In the genomic region with DNA sequence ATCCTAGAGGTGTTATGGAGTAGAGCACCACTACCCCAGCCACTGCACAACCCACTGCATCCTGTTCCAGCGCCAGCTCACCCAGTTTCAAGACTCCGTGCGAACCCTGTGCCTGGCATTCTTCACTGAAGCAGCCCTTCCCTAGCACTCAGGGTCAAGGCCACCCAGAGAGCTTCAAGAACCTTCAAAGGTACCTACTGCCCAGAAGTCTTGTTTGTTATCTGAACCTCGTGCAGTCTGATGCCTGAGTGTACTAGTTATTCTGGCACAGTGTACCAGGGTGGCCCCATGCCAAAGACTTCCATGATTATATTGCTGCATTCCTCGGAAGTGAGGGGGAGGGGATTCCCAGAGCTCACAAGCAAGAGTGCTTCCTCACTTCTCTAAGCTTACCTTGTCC, we compare ENCODE assay signal across 9 mouse cellular contexts. TPM values are rescaled to one million over a fixed set of nuclear protein-coding genes. Genes with fewer than 3 reads are reported as not detected.
DNase-seq lines count a peak whose midpoint lies in the region; ATAC-seq and TF ChIP-seq lines count a peak whose summit lies in the region.
"Had no signal": no experiment of that assay in that cellular context is flagged by ENCODE, and none has a peak within 500 bp of the region (broad histone marks: within the 10 kb centered on the region; RNA-seq: fewer than 3 reads in every experiment).

No protein-coding gene starts in this region.

- no peaks in the 10 kb centered on the region for H3K9me3 ChIP-seq in limb, embryonic 13.5 days
- H3K9me3 ChIP-seq in hindbrain, embryonic 16.5 days (ENCODE audit: control insufficient read depth, low read length) = no peaks in the 10 kb centered on the region
- H3K9me3 ChIP-seq: embryonic facial prominence, embryonic 12.5 days had no signal

- TF ChIP-seq EP300 in heart, adult 2 months (IDR thresholded peaks at IDR 0.05; ENCODE audit: insufficient read depth, low read depth, low read length) = no peak

- no peaks in the 10 kb centered on the region for H3K36me3 ChIP-seq in heart, adult 2 months (ENCODE audit: control insufficient read depth, insufficient read depth, low read length)
- H3K36me3 ChIP-seq in limb, embryonic 13.5 days = no peaks in the 10 kb centered on the region; the same call in none of the 2 replicates
- peaks cover 75% of the 10 kb centered on the region for H3K36me3 ChIP-seq in hindbrain, embryonic 16.5 days (ENCODE audit: control insufficient read depth, insufficient read depth, low read length)
- H3K36me3 ChIP-seq: embryonic facial prominence, embryonic 12.5 days had no signal

- TF ChIP-seq CTCF in heart, adult 2 months (IDR thresholded peaks at IDR 0.05) = no peak

- H3K79me2 ChIP-seq in heart, adult 2 months (replicated peaks; ENCODE audit: control insufficient read depth, insufficient read depth, low read length) = no peaks in the 10 kb centered on the region

- TF ChIP-seq POLR2A in heart, adult 2 months (IDR thresholded peaks at IDR 0.05; ENCODE audit: insufficient read depth, low read depth, low read length) = no peak

- no peak overlapping the region for H3K4me3 ChIP-seq in heart, adult 2 months
- no peak overlapping the region for H3K4me3 ChIP-seq in limb, embryonic 13.5 days
- no peak overlapping the region for H3K4me3 ChIP-seq in hindbrain, embryonic 16.5 days (ENCODE audit: low read length)
- H3K4me3 ChIP-seq: embryonic facial prominence, embryonic 12.5 days had no signal

- no peaks in the 10 kb centered on the region for H3K27me3 ChIP-seq in heart, adult 2 months (ENCODE audit: control insufficient read depth, insufficient read depth, low read length)
- H3K27me3 ChIP-seq in limb, embryonic 13.5 days = no peaks in the 10 kb centered on the region
- no peaks in the 10 kb centered on the region for H3K27me3 ChIP-seq in hindbrain, embryonic 16.5 days (replicated peaks; ENCODE audit: control insufficient read depth, insufficient read depth, low read length)
- H3K27me3 ChIP-seq: embryonic facial prominence, embryonic 12.5 days had no signal

- no peak overlapping the region for H3K4me2 ChIP-seq in limb, embryonic 13.5 days (replicated peaks)
- H3K4me2 ChIP-seq in hindbrain, embryonic 16.5 days (ENCODE audit: low read length) = no peak overlapping the region
- H3K4me2 ChIP-seq: embryonic facial prominence, embryonic 12.5 days had no signal

- ATAC-seq in limb, embryonic 13.5 days (ENCODE audit: low FRiP score, low read depth) = 0 out of 2 replicates have a peak, but pooled peaks have one; percentile 13
- no peak for ATAC-seq in hindbrain, embryonic 16.5 days
- ATAC-seq in CD4-positive, CD25-positive, alpha-beta regulatory T cell, adult 4 months = no peak

- H3K4me1 ChIP-seq in heart, adult 2 months (ENCODE audit: control insufficient read depth, insufficient read depth, low read length) = no peaks in the 10 kb centered on the region
- peaks cover 11% of the 10 kb centered on the region for H3K4me1 ChIP-seq in limb, embryonic 13.5 days
- peaks cover 2% of the 10 kb centered on the region; the same call in 1 of the 2 replicates for H3K4me1 ChIP-seq in hindbrain, embryonic 16.5 days (ENCODE audit: control insufficient read depth, insufficient read depth, low read depth, low read length)

- no peak overlapping the region for H3K9ac ChIP-seq in heart, adult 2 months (ENCODE audit: low read depth, low read length)
- no peak overlapping the region for H3K9ac ChIP-seq in limb, embryonic 13.5 days
- no peak overlapping the region for H3K9ac ChIP-seq in hindbrain, embryonic 16.5 days (ENCODE audit: low read depth, low read length)
- H3K9ac ChIP-seq: embryonic facial prominence, embryonic 12.5 days had no signal

- intact Hi-C loops in heart, postnatal 10 days (cut with DNase I) = no loop called here
- intact Hi-C loops in heart, adult 2 months (cut with DNase I) = no loop called here

- WGBS in heart, adult 2 months = 41% methylated on average over 5 of the region's 5 CpGs
- 52% methylated on average over 5 of the region's 5 CpGs for WGBS in limb, embryonic 13.5 days
- WGBS in hindbrain, embryonic 16.5 days = 61% methylated on average over 5 of the region's 5 CpGs

- no peak overlapping the region for H3K27ac ChIP-seq in heart, adult 2 months
- H3K27ac ChIP-seq in limb, embryonic 13.5 days = no peak overlapping the region
- H3K27ac ChIP-seq in hindbrain, embryonic 16.5 days (ENCODE audit: low read depth, low read length) = no peak overlapping the region
- H3K27ac ChIP-seq: embryonic facial prominence, embryonic 12.5 days had no signal

- peak; percentile 35 to 57 for DNase-seq in heart, postnatal 10 days
- DNase-seq in heart, adult 2 months = no peak
- peak; percentile 69 for DNase-seq in Muller cell, postnatal 12 days (ENCODE audit: inconsistent ontology term)
- DNase-seq in adrenal gland, postnatal 25 days = peak; percentile 80
- DNase-seq in T-cell, adult 2 months (ENCODE audit: low spot score) = no peak

RNA-seq across cellular contexts. Expression of a gene that starts 38.1 kb away (rescaled TPM):
- 1 to 10 TPM; 3.1 to 3.4 TPM for total RNA-seq in heart, postnatal 10 days (2021)
- total RNA-seq in heart, adult 2 months (2021) = 1 to 10 TPM; 1.2 to 2.0 TPM
- polyA plus RNA-seq in heart, adult 2 months (2012; rRNA removed) = 1.4 and 1.8 TPM in 2 replicates
- total RNA-seq in adrenal gland, postnatal 25 days (2021) = 15.6 and 26.0 TPM in 2 replicates
- 18.3 and 19.2 TPM in 2 replicates for polyA plus RNA-seq in limb, embryonic 13.5 days (2015; fragmentation: Nextera tagmentation; extraction: Ambion mirVana)
- polyA plus RNA-seq in hindbrain, embryonic 16.5 days (2015; fragmentation: Nextera tagmentation; extraction: Ambion mirVana) = 497 and 573 TPM in 2 replicates
- polyA plus RNA-seq in CD4-positive, CD25-positive, alpha-beta regulatory T cell, adult 4 months (2017; shearing (Covaris generic)) = not detected

RNA-seq across cellular contexts. Expression of a gene that starts 57.6 kb away (rescaled TPM):
- total RNA-seq in heart, postnatal 10 days (2021) = not detected
- not detected for total RNA-seq in heart, adult 2 months (2021)
- not detected in 2 replicates for polyA plus RNA-seq in heart, adult 2 months (2012; rRNA removed)
- not detected in 2 replicates for total RNA-seq in adrenal gland, postnatal 25 days (2021)
- not detected in 2 replicates for polyA plus RNA-seq in limb, embryonic 13.5 days (2015; fragmentation: Nextera tagmentation; extraction: Ambion mirVana)
- polyA plus RNA-seq in hindbrain, embryonic 16.5 days (2015; fragmentation: Nextera tagmentation; extraction: Ambion mirVana) = not detected in 2 replicates
- not detected for polyA plus RNA-seq in CD4-positive, CD25-positive, alpha-beta regulatory T cell, adult 4 months (2017; shearing (Covaris generic))
- polyA plus RNA-seq: embryonic facial prominence, embryonic 12.5 days had no signal

Comparison
In these comparisons a context has a peak if more than half of its experiments do, and no peak if none do; other contexts are left out.
1. DNase-seq: peak in heart, postnatal 10 days (2 of 2), Muller cell, postnatal 12 days (single experiment) and adrenal gland, postnatal 25 days (single experiment); none in heart, adult 2 months (0 of 2) and T-cell, adult 2 months (single experiment).
2. RNA of a gene that starts 38.1 kb away (polyA plus RNA-seq): 497 to 573 TPM in hindbrain, embryonic 16.5 days; 18.3 to 19.2 TPM in limb, embryonic 13.5 days, 1.4 to 1.8 TPM in heart, adult 2 months and not detected in CD4-positive, CD25-positive, alpha-beta regulatory T cell, adult 4 months; every median in the first group is over 10 times any median in the second.